Mouse (Mus musculus) lung, postnatal 4 days (tissue): Measurements from ENCODE around the gene Lcn12.
A peak's percentile ranks its signal among the peaks of the same experiment; 100 is the strongest.

Source experiments
- DNase-seq, 2 experiments: peaks; one replicate each; pipeline ENCODE4 v3.0.0; 2021

The Lcn12 gene

GRCm38 (mm10) chr2:25493476-25493961 lies at the start of gene Lcn12:
Gene Lcn12, minus strand, starts transcription at chr2:25493911.
- no peak for DNase-seq

DNA sequence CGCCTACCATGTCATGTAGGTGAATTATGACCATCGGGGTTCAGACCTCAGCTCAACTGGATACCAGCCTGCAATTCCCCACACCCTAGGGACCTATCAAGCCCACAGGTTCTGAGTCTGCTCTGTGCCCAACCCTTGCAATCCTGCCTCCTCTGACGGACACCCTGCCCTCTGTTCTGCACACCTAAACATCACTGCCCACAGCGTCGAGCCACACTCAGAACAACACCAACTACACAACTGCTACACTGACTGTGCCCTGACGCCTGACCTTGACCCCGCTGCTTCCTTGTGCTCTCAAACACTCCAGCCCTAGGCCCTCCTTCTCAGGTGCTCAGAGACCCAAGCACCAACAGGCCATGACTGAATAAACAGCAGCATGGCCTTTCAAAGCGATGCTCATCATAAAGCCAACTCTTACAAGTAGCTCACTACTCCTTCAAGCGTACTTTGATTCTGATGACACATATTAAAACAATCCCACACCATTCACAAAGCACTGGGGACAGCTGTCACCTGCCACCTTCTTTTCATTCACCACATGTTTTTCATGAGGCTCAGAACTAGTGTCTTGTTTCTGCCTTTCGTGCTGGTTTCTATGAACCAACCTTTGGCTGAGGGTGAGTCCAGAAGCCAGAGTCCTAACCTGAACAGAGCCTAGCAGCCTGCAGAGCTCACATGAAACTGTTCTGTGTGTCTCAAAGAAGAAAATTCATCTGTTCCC lies 48.1 kb upstream of the Lcn12 start:
- no peak for DNase-seq

DNA sequence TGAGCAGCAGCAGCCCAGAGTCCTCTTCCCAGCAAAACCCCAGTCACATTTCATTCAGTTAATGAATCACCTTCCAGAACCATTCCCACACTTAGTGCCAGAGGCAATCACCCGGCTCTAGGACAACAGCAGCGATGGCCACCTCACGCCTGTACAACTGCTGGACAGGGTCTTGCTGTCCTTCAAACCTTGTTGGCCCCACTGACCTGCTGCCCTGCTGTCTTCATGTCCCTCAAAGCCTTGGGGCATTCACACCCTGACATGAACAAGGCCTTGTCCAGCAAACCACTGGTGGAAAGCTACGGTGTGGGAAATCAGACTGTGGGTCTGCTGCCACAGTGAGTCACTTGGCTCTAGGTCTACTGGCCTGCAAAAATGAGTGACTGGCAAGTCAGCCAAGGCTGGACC lies 46.8 kb upstream of the Lcn12 start:
- DNase-seq: no peak

DNA sequence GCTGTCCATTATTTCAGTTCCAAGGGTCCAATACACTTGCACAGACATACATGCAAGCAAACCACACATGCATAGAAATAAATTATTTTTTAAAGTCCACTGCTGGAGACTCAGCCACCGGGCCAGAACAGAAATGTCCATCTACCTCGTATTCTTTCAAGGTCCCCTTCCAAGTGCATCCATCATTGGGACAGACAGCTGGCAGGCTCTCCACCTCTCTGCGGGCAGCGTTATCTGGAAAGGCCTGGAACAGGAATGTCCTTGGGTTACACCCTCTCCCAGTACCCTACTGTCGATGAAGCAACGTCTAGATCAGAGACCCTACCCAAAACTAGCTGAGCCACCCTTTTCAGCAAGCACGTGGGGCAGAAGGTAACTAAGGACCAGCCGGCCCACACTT lies 42.8 kb upstream of the Lcn12 start:
- no peak for DNase-seq

DNA sequence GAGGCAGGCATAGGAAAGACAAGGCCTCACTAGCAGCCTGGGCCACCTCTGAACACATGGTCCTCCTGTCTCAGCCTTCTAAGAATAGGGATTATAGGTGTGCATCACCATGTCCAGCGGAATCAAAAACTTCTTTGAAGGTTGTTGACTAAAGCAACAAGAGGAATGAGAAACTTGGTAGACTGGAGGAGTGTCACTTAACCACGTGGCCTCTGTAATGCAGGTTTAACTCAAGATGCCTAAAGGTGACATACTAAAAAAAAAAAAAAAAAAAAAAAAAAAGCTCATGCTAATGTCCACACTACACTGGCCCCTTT lies 41.1 kb upstream of the Lcn12 start:
- no peak for DNase-seq

GRCm38 (mm10) chr2:25534178-25534865 lies 40.6 kb upstream of the Lcn12 start:
- DNase-seq: peak; percentile 59 to 72

DNA sequence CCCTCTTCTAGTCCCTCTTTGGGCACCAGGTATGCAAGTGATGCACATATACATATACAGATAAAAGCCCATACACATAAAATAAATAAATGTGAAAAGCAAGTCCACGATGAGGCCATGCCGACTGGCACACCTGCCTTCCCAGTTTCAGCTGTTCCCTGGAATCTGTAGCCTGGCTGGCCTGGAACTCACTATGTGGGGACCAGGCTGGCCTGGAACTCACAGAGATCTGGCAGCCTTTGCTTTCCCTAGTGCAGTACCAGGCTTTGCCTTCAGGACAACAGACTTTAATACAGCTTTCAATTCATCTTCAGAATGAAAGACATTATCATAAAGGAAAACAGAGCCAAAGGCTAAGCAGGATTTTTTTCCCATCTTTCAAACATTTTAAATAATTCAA lies 40.0 kb upstream of the Lcn12 start:
- no peak for DNase-seq

DNA sequence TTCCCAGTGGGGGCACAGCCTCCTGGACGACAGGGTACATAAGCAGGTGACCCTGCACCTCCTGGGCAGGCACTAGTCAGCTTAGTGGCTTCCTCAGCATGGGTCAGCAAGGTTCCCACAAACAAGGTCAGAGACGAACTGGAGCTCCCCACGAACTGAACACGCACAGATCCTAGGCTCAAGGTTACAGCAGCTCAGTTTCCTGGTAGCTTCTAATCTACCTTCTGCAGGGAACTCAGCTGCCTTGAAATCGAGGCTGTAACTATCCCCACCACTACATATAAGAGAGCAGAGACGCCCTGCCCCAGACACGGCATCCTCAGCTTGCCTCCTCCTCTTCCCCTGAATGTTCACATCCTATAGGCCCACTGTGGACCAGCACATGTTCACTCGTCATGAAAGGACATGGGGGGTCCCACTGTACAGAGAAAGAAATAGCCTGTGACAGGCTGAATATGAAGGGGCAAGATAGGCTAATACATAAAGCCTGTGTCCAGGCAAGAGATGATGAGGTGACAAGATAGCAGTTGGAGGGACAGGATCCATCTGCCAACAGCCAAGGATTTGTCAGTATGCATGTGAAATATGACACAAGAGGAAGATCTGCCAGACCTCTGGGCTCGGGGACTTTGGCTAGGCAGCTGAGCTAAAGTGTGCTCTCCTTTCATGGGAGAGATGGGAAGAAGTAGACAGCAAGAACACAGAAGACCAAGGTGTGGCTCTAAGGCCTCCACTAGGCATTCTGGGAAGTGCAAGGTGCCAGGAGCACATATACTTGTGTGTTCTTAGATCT lies 33.0 kb upstream of the Lcn12 start:
- no peak for DNase-seq

GRCm38 (mm10) chr2:25509912-25510311 lies 16.2 kb upstream of the Lcn12 start:
- DNase-seq: no peak

DNA sequence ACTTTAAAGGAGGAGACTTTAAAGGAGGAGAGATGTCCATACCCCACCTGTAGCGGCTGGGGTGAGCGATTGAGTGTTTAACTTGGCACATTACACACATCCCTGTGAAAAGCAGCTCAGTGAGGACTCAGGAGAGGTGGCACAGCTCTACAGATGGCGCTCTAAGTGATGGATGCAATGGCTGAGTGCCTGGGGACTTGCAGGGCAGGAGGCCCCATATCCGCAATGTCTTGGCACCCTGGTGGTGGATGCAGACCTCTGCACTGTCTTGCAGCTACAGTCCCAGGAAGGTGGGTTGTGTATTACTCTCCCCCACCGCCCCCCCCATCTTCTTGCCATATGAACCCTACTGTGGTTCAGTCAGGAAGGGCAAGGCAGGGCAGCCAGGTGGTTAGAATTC lies 13.3 kb upstream of the Lcn12 start:
- peak; percentile 41 to 63 for DNase-seq

DNA sequence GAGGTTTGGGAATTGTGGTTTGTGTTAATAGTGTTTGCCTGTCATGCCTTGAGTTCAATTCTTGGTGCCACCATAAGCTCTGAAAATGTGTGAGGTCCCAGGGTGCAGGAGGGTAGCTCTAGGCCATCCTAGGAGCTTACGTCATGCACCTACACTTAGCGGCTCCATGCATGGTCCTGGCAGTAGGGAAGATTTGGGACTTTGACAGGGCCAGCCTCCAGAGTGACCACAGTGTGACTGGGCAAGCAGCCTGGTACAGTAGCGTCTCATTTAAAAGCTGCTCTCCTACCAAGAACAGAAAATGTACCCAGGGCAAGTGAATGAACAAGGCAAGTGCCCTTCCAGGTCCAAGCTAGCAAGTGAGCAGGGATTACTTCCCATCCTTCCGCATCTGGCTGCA lies 12.1 kb upstream of the Lcn12 start:
- no peak for DNase-seq

DNA sequence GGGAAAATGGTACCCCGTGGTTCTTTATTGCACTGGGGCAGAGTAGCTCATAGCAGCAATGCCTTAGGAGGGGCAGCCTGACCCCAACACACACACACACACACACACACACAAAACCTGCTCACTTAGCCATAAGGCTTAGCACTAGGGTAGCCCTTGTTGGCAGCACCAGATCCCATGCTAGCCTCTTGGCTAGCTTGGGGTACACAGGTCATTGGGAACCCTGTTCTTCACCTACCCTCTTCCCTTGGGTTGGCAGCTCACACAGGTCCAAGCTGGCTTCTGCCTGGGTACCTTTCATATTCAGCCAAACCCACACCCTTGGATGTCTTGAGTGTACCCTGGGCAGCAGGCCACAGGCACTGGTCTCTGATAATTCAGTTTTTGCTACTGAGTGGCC lies 11.3 kb upstream of the Lcn12 start:
- DNase-seq: no peak

DNA sequence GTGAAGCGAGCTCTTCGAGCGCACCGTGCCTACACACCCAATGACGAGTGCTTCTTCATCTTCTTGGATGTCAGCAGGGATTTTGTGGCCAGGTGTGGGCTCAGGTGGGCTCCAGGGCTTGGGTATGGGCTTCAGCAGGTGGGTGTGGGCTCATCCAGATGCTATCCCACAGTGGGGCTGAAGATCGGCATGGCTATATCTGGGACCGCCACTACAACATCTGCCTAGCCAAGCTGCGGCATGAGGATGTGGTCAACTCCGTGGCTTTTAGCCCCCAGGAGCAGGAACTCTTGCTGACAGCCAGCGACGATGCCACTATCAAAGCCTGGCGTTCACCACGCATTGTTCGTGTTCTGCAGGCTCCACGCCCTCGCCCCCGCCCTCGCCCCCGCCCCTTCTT lies 10.8 kb upstream of the Lcn12 start:
- no peak for DNase-seq

- no peak for DNase-seq
Measured at GRCm38 (mm10) chr2:25502726-25503125, 9.0 kb upstream of the Lcn12 start.

DNA sequence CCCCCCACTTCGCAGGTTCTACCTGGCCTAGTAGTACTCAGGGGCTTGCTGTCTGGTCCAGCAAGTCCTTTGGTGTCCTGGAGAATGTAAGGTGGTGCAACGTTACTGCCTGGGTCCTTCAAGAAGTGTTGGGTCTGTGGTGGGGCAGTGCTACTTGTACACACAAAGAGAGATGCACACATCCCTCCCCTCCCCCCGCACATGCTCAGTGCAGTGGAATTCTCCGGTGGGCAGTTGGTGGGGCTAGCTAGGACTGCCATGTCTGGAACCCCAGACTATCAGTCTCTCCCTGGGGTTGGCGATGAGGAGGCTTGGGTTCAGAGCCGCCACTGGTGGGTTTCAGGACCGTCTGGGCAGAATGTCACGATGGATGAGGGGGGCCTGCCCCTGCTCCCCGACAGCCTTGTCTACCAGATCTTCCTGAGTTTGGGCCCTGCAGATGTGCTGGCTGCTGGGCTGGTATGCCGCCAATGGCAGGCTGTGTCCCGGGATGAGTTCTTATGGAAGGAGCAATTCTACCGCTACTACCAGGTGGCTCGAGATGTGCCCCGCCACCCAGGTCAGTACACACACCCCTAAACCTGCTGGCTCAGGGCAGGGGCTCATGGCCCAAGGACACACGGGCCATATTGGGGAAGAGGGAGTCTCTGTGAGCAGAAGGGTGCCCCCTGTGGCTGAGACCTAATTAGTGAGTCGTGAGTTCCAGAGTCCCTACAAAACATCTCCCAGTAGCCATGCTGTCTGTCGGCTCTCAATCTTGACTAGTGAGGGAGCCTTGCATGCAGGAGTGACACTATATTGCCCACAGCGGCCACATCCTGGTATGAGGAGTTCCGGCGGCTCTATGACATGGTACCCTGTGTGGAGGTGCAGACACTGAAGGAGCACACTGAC lies 8.1 kb upstream of the Lcn12 start, which contains the start of gene C8g:
C8g (minus strand) TSS at position 127 of the 894 bp plus-strand sequence.
- no peak for DNase-seq

DNA sequence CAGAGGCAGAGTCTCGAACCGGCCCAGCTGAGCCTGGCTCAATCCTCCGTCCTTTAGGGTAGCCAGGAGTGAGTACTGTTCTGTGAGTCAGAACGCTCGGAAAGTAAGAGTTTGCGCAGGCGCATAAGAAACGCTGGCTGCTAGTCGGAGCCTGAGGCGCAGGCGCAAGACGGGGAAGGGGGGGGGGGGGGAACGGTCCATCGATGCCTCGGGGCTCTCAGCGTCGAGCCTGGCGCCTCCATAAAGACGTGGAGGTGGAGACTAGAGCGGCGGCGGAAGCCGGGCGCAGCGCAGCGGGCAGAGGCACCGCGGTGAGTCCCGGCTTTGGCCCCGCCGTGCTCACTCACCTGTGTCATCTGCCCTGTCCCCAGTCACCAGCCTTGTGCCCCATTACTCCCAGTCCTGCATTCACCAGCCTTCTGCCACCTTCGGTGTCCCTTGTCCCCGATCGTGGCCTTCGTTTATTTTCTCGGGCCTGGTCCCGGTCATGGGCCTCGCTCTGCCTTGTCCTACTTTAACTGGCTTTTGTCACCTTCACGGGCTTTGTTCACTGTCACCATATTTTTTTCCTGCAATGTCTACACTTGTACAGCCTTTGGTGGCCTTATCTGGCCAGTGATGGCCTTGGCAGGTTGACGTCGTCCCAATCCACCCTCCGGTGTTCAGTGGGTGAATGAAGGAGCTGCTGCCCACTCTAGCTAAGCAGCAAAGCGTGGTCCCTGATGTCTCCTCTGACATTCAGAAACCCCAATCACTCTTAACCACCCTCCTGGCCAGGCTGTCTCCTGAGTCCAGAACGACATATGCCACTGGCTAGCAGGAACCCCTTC lies 7.1 kb upstream of the Lcn12 start, which contains the start of gene Fbxw5:
Fbxw5 (plus strand) TSS at position 175 of the 830 bp plus-strand sequence.
- peak; percentile 87 to 91 for DNase-seq

DNA sequence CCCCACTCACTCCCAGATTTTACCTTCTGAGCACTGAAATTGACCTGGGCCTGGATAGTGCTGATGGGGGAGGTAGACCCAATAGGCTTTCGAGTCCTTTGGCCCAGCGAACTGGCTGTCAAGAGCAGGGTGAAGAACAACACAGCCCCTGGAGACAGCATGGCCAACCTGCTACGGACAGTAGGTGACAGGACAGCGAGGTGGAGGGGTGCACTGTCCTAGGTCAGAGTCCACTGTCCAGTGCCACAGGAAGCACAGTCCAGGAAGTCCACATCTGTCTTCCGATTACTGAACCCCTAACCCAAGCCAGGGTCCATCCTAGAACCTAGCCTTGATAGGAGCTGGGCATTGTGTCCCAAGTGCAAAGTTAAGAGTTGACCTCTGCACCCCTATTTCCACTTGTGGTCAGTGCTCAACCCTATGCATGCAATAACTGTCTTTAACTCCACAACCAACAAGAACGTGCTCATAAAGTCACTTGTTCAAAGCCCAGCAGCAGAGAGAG lies 6.4 kb upstream of the Lcn12 start:
- no peak for DNase-seq

DNA sequence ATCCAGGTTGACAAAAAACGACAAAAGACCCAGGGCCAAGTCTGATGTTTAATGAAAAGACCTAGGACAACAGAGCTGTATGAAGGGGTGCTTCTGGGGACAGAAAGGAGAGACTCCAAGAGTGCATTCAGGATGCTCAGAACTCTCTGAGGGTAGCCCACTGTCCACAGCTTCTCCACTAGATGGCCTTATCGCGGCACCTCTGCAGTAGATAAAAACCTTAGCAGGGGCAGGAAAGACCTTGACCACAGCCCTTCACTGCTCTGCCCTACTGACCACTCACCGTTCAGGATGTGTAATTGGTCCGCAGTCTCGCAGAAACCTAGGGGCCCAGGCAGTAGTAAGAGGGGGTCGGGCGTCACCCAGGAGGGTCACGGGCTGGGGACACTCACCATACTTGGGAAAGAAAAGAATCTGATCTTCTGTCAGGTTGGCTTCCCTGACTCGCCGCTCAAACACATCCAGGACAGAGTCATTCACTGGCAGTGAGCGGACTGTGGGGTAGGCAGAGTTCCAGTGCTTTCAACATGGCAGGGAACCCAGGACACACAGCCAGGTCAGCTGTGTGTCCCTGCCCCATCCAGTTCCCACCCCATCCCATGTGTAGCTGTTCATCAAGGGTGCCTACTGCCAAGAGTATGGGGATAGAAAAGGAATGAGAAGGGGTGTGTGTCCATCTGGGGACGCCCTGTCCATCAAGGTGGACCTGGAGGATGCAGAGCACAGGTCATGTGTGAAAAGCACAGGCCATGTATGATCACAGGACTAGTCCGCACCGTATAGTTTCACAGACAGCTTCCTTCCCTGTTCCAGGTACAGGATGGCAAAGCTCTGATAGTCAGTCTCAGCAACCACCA lies 5.1 kb upstream of the Lcn12 start:
- no peak for DNase-seq

DNA sequence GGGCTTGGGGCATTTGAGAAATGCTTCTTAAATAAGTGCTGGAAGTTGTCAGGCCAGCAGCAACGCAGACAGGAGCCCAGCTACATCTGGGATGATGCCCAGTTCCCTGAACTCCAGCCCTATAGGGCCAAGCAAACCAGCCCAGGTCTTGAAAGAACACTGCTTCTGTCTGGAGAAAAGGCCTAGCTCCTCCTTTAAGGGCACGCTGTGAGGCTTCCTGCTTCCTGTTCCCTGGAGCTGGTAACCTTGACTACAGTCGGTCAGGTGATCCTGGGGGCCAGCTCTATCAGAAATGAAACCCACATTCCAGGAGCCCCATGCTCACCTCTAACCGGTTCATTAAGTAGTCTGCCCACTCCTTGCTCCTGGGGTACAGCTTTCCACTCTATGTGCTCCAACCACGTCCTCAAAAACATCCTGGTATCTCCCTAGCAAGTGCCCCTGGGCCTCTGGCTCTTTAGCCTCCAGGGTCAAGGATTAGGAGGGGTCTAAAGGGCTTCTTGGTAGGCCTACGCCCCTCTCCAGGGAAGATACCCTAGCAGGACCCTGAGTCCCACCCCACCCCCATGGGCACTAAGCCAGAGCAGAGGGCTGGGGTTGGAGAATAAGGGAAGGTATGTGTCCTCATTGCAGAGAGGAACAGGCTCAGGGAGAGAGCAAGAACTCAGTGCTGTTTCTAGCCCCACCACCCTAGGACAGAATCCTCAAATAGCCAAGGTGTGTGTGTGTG lies 4.3 kb upstream of the Lcn12 start:
- DNase-seq: no peak

DNA sequence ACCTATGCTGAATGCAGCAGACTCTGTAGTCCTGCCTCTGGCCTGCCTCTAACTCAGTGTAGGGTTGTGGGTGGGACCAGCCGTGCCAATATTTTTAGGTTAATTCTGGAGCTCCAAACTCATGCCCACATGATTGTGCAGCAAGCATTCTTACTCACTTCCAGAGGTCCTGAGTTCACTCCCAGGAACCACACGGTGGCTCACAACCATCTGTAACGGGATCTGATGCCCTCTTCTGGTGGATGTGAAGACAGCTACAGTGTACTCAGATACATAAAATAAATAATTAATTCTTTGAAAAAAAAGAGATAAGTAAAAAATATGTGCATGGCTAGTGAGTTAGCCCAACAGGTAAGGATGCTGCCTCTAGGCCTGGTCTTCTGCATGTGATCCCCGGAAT lies 2.8 kb upstream of the Lcn12 start:
- DNase-seq: no peak
